Mouse (Mus musculus) large intestine, adult 2 months (tissue): Measurements from ENCODE around the gene Slf1. TPM values are rescaled to one million over a fixed set of nuclear protein-coding genes. Genes with fewer than 3 reads are reported as not detected.
"Not testable (repeated sequence)": the region's sequence is repeated elsewhere in the genome, so short reads cannot be mapped to it uniquely, and the experiment has no call there.

ENCODE experiments used
- DNase-seq: peaks from one replicate; pipeline ENCODE4 v3.0.0-alpha.2; 2012; ENCODE audit warnings: low read depth, low spot score
- WGBS: fragments of 180-500 bp; shearing (Covaris S2); methylation state at CpG from one replicate; pipeline ENCODE4 v1.1.7; 2018; 5-methylcytosine and 5-hydroxymethylcytosine counted together
- polyA plus RNA-seq: library from polyadenylated mRNA; depleted of rRNA; stranded (reverse); fragments of >200 nt; gene quantifications from 2 replicates; pipeline ENCODE4 v1.2.3, GENCODE M21; 2012; rRNA removed

The Slf1 gene
- polyA plus RNA-seq, result 3.0 and 3.2 TPM in 2 replicates

DNA sequence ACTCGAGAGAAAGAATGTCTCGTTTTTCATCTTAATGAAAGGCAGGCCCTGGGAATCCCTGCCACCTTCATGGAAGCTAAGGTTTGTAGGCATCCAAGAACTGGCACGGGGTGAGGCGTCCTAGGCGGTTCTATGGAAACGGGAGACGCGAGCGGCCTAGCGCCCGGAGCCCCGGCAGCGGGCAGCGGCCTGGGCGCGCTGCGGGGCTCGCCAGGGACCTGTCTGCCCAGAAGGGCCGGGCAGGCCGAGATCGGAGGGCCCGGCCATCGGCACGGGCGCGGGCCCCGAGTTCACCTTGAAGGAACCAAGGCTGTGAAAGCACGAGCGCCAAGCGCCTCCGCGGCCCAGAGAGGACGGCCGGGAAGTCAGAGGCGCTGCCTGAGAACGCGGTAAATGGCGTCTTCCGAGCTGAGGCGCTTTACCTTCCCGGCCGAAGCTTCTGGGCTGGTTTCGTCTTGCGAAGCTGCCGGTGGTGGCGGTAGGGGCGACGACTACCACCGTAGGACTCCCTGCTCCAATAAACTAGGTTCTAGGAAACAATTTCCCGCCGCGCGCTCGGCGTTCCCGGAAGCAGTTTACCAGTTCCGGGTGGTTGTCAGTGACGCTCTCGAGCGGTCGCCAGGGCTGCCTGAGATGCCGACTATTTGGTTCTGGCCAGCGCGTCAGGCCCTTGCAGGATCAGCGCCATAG is at the start of gene Slf1, which contains the start of gene 2210408I21Rik:
Gene Slf1, minus strand, starts transcription at position 543 of the 690 bp plus-strand sequence.
Gene 2210408I21Rik, plus strand, starts transcription at position 610 of the 690 bp plus-strand sequence.
- WGBS, result under 1% methylated on average over 65 of the region's 65 CpGs

DNA sequence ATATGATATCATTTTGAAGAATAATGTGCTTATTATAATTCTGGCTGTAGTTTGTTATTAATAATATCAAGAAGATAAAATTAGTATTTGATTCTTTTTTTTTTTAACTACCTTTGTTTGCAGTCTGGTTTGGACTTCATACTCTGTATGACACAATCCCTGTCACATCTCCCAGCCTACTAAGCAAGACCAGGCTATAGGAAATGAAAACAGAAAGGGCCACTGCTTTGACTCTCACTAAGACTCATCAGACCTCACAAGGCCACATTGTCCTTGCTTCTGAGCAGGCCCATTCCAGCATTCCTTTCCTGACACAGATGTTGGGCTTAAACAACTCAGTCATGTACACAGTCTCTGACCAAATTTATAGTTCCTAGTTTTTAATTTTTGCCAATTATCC is 42.7 kb upstream of the Slf1 start:
- no peak for DNase-seq

More for the DNA sequence above, at the start of gene Slf1, which contains the start of gene 2210408I21Rik:
- peak; percentile 70 for DNase-seq

DNA sequence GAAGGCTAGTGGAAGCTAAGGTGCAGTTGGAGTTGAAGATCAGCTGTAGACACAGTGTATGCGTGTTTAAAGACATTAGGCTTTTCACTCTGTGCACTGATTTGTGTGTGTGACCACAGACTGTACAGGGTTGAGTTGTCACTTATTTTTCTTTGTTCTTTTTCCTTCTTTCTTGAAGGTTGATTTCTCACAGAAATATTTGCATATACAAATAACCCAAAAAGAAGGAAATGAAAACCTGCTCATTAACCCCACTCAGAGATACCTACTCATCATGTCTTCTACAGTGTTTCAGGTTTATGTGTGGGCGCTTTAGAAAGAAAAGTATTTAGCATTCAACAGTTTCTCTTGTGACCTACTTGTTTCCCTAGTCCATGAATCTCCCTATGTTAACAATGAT is 5.6 kb upstream of the Slf1 start:
- no peak for DNase-seq
- 88% methylated on average over 2 of the region's 2 CpGs for WGBS

DNA sequence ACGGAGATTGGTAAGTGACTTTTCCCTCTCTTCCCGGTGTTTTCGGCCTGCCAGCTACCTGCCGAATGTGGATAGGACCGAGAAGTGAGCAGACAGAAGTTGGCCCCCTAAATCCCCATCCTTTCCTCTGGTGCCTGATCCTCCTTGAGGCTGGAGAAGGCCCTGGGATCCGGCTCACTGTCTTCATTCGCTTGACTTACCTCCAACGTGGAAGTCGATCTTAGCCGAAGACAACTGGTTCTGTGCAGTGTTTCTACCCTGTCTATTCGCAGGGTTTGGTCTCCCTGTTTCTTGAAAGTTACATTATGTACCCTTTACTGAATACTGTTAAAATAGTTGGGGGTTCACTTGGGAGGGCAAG is 328 bp upstream of the Slf1 start:
- DNase-seq, result no peak
- 2% methylated on average over 11 of the region's 11 CpGs for WGBS

DNA sequence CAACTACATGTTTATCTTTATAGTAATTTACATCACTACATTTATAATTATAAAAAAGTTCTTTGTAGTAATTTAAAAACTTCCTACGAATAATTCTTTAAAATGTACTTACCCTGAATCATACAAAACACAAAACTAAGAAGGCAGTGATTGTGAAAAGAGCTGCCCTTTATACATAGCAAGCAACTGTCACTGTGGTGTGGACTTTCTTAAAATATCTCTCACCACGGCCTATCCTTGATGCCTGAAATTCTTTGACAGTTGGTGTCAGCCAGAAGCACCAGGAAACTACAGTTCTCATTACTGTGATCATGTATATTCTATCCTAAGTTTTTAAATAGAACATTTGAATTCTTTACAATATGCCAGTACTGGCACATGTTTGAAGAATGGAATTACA is 4.1 kb downstream of the Slf1 start:
- DNase-seq, result no peak
- 64% methylated on average over 2 of the region's 2 CpGs for WGBS

DNA sequence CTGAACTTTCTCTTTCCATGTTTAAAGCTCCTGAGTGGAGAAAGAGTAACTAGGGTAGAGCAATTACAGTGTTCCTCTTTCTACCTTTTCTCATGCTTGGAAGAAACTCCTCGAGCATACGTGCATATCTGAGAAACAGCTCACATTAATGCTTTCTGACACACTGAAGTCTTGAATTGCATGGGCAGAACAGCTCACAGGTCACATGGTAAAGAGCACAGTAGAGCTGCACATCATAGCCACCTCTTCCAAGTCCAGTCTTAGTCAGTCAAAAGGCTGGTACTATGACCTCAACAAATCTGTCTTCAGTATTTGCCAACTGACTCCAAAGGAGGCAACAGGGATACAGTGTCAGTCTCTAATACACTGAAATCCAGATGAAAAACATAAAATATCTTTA is 7.0 kb downstream of the Slf1 start:
- WGBS, result 69% methylated on average over 2 of the region's 2 CpGs
- DNase-seq, result no peak

DNA sequence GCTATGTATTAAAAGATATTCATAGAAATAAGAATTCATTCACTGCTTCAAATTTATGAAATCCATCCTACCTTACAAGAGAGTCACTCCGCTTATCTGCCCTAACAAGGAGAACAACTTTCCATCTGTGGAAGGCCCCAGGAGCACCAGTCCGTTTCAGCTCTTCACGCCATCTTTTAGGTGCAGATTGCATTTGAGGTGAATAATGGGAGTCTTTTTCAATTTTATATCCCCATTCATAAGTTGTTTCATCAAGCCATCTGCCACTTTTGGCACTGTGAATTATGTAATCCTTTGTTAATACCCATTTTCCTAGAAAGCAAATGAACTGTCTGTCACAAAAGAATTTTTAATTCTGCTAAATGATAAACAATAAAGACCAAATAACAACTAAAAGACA is 10.1 kb downstream of the Slf1 start:
- WGBS, result 95% methylated on average over 3 of the region's 3 CpGs
- DNase-seq, result no peak

DNA sequence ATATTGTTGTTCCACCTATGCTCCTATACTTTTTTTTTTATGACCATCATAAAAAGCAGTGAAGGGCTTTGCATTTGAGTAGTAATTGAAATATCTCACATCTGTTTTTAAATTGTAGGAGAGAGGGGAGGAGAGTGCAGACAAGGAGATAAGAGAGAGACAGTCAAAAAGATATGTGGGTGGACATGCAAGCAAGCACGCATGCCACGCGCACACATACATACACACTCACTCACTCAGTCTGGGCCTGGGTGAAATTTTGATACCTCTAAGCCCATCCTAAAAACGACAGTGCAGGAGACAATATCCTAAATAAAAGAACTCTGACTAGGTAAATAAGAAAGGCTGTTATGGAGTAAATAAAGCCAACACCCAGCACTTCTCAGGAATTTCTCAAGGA is 16.6 kb downstream of the Slf1 start:
- 71% methylated on average over 4 of the region's 4 CpGs for WGBS
- DNase-seq, result no peak

DNA sequence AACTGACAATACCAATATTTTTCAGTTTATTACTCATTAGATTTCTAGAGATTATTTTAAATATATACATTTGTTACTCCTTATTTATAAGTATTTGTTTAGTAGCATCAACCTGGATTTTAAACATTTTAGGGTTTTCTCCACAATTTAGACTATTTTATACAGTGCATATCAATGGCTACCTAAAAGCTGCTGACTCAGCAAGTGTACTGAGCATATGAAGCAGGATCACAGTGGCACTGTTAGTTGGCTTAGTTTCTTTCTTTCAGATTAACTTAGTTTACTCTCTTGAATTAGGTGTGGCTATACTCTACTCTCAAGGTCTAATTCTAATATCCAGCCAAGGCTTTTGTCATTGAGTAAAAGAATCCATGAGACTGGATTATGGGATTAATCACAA is 27.5 kb downstream of the Slf1 start:
- no peak for DNase-seq

DNA sequence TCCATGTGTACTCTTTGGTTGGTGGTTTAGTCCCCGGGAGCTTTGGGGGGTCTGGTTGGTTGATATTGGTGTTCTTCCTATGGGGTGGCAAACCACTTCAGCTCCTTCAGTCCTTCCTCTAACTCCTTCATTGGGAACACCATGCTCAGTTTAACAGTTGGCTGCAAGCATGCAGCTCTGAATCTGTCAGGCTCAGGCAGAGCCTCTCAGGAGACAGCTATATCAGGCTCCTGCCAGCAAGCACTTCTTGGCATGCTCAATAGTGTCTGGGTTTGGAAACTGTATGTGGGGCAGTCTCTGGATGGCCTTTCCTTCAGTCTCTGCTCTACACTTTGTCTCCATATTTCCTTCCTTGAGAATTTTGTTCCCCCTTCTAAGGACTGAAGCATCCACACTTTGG is 42.4 kb downstream of the Slf1 start:
- not testable (repeated sequence) for DNase-seq
- WGBS, result 96% methylated on average over 1 of the region's 1 CpGs

DNA sequence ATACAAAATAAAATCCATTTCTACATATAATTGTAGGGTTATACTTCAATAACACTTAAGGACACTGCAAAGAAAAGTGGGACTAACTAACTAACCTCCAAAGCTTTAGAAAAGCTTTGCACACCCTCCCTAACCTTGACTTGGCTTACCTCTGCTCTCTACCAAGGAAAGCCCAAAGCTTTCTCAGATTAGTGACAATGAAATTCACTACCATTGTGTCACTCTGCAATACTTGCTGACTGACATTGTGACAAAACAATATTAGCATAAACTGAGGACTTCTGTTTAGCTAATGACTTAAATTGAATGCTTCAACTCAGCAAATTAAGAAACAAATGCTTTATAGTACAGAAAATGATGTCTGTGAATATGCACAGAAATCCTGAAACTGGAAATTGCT is 63.2 kb downstream of the Slf1 start:
- no peak for DNase-seq

DNA sequence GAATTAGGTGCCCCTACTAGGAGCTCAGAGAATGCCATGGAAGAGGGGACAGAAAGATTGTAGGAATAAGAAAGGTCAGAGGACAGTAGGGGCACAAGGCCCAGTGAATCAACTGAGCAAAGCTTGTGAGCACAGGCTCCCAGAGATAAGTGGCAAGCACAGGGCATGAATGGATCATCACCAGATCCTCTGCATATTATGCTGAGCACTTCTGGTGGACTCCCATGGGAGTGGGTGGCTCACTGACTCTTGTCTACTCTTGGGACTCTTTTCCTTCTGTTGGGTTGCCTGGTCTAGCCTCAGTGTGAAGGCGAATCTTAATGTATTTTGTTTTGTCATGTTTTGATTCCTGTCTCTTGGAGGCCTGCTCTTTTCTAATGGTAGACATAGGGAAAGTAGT is 66.4 kb downstream of the Slf1 start:
- 91% methylated on average over 1 of the region's 1 CpGs for WGBS
- DNase-seq, result no peak

DNA sequence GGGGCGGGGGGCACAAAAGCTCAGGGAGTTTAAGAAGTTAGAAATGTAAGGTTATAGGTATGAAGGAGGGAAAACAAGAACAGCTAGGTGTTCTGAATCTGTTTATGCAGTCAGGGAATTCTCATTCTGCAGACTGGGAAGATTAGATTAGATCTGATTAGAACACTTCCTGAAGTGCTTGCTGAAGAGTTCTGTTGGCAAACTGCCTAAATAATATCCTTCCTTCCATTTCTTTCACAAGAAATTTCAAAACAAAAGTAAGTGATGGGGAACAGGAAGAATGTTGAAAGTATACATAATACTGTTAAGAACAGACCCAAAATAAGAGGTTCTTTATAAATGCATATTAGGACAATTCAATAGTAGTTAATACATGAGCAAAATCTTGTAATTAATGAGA is 72.1 kb downstream of the Slf1 start:
- 92% methylated on average over 1 of the region's 1 CpGs for WGBS
- DNase-seq, result no peak

DNA sequence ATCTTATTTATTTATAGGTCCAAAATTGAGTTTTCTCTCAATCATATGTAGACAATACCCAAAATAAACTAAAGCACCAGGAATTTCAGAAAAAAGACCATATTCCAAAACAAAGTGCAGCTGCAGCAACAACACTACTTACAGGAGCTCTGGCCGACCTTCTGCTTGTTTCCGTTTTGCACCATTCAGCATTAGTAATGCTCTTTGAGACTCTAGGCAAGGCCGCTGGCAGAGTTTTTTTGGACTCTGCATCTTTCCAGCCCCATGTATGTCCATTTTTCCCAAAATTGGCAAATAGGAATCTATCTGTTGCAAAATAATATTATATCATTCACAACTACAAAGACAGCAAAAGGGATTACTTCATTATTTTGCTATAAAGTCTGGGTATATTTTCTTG is 85.5 kb downstream of the Slf1 start:
- DNase-seq, result no peak
- WGBS, result 84% methylated on average over 3 of the region's 3 CpGs

DNA sequence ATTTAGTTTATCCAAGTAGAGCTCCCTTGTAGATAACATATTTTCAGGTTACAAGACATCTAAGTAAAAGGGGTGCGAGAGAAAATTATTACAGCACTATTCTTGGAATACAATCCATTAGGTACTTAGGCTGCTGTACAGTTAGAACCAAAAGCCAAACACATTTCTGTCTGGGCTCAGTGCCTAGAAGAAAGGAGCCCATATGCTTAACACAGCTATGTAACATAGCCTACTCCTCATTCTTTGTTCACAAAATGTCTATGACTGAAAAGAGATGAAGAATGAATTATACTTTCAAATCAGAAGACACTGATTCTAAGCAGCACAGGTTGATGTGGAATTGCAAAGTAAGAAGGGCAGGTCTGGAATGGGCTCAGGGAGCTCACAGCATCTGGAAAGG is 86.8 kb downstream of the Slf1 start:
- no peak for DNase-seq
- WGBS, result 75% methylated on average over 1 of the region's 1 CpGs

DNA sequence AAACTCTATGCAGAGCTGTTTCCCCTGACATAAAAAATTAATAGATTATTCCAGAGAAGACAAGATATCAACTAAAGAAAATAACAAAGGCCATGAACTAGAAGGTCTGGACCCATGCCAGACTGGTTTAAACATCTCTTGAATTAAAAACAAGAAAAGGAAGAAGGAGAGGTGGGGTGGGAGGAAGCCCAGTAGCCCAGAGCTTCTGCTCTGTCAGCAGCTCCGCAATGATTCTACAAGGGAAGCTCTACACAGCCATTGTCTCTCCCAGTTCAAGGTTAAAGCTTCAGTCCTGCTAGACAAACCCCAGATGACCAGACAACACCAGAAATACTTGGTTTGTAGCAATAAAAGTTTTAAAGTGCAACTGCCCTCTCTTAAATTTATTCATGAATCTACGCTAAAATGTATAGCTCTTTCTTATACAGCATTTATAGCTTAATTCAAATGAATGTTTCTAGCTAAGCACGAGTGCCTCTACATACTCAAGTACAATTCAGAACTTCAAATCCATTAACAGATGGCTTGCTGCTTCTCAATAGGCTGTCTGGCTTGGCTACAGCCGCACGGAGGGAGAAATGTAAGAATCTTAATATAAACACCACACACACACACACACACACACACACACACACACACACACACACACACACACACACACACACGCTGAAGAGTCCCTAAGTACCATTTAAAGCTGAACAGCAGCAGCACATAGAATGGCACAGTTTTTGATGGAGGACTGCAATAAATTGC is 87.9 kb downstream of the Slf1 start:
- WGBS, result 66% methylated on average over 6 of the region's 6 CpGs
- DNase-seq, result no peak

DNA sequence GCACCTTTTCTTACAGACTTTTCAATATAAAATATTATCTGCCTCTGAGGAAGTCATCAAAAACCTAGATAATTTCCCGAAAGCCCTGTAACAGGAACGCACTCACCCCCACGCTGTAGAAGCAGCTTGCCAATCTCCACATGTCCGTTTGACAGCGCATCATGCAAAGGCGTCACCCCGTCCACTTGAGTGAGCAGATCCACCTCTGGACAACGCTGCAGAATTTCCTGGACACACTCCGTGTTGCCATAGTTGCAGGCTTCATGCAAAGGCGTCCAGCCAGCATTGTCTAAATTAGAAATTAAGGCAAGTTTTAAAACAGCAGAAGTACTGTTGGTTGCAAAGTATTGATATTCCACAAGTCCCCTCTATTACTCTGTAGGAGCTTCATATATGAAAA is 88.9 kb downstream of the Slf1 start:
- 86% methylated on average over 10 of the region's 10 CpGs for WGBS
- DNase-seq, result no peak

DNA sequence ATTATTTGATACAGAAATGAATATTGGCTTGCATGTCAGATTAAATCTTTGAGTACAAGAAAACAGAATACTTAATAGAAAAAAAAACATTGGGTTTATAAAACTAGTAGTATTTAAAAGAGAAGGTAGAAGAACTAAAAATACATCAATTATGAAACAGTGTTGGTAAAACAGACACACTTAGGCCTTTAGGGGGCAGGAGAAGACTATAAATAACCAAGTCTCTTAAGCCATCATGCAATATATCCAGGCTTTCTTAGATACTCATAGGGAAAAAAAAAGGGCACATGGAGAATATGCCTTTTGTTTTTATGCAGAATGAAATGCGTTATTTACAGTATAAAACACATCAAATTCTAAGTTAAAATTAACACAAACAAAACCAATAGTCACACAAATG is 89.9 kb downstream of the Slf1 start:
- DNase-seq, result no peak
- WGBS, result 86% methylated on average over 1 of the region's 1 CpGs

DNA sequence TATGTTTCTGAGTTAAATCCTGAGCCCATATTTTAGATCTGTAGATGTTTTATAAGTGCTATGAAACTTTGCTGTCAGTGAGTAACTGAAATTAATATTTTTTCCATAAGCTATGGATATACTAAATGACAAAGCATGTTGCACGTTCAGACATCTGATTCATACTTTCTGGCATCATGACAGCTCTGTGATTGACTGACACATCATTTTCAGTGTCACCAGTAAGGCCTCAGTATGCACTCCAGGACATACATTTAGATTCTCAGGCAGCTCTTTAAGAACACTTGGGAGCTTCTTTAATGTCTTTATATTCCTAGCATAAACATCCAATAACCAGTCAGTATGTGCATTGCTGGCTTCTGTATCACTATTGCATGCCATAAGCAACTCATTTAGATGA is 91.9 kb downstream of the Slf1 start:
- 55% methylated on average over 1 of the region's 1 CpGs for WGBS
- DNase-seq, result no peak

DNA sequence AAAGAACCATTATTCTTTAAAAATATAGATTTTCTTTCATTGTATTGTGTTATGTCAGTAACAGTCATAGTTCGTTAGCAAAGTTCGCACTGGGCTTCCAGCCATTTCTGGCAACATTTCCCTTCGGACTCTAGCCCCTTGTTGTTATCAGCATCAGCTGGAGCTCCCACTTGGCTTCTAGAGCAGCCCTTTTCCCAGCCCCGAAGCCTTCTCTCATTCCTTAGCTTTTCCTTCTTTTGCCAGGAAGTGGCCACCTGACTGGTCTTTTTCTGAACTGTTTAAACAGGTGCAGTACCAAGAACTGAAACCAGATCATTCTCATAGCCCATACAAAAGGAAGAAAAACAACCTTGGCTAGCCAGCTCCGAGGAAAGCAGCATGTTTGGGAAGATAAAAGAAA is 105.7 kb downstream of the Slf1 start:
- no peak for DNase-seq
- 35% methylated on average over 5 of the region's 5 CpGs for WGBS

DNA sequence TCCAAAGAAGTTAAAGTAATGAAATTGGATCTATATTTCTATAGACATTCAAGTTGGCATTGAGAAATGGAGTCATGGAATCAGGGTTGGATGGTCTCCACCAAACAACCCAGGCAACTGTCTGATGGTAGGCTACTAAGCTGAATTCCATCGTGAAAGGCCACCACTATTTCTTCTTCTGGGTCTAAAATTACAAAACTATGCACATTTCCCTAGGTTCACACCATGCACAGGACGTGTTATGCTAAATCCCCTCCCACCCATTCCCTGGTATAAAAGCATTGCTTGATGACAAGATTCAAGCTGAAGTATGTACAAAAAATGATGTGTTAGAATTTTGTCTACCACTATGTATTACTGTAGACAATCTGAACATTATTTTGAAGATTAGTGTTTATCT is 116.4 kb downstream of the Slf1 start:
- no peak for DNase-seq
- 84% methylated on average over 2 of the region's 2 CpGs for WGBS

DNA sequence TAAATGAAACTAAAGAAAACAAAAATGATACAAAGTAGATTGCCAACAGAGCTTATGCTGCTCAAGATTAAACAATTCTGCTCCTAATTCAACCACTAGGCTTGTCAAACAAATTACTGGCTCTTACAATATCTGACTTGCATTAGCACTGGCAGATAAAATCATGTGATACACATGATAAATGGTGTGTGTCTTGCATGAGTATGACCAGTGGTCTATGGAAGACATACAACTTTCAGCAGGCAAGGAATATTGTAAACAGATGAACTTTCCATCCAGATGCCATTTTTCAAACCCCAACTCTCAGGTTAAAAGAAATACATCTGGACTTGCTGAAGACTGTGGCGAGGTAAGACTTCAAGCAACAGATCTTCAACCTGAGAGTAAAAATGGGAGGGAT is 131.6 kb downstream of the Slf1 start:
- 88% methylated on average over 1 of the region's 1 CpGs for WGBS
- no peak for DNase-seq
